Mouse (Mus musculus): ENCODE measurements around the gene Kcp. TPM values are rescaled to one million over a fixed set of nuclear protein-coding genes. Genes with fewer than 3 reads are reported as not detected.

The Kcp gene
- polyA plus RNA-seq, 1 experiment from 2014 or later = 12.1 TPM

DNA sequence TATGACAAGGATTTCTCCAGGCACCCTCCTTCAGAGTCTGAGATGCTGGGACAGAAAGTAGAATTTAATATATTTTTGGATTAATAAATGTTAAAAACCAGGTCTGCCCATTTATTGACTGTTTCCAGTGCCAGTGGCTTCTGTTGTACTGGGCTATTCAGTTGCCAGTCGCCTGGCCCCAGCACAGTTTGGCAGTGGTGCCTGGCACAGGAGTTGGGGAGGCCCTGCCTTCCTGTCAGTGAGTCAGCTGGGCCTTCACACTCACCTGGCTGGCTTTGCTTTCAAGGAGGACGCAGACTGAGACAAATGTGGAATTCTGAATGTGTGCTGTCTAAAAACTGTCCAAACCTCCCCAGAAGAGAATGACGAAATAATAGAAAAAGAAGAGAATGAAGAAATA lies 29.5 kb upstream of the Kcp start:
- Histone ChIP-seq H3K4me2 (ENCODE audit: low read length) (no peak overlapping the region), H3K9ac (replicated peaks; ENCODE audit: low read length) (no peak overlapping the region), H3K4me1 (ENCODE audit: control insufficient read depth, insufficient read depth, low read length) (no peaks in the 10 kb centered on the region), H3K4me3 (replicated peaks; ENCODE audit: low read depth, low read length) (no peak overlapping the region), H3K9me3 (ENCODE audit: control insufficient read depth, low read length) (no peaks in the 10 kb centered on the region), H3K36me3 (ENCODE audit: control insufficient read depth, insufficient read depth, low read length) (peaks cover 18% of the 10 kb centered on the region), H3K27me3 (ENCODE audit: control insufficient read depth, insufficient read depth, low read length) (no peaks in the 10 kb centered on the region), H3K27ac (replicated peaks; ENCODE audit: low read depth, low read length) (no peak overlapping the region)
- WGBS = 93% methylated on average over 3 of the region's 3 CpGs
- DNase-seq (no peak), ATAC-seq (ENCODE audit: low FRiP score, low TSS enrichment) (no peak)

DNA sequence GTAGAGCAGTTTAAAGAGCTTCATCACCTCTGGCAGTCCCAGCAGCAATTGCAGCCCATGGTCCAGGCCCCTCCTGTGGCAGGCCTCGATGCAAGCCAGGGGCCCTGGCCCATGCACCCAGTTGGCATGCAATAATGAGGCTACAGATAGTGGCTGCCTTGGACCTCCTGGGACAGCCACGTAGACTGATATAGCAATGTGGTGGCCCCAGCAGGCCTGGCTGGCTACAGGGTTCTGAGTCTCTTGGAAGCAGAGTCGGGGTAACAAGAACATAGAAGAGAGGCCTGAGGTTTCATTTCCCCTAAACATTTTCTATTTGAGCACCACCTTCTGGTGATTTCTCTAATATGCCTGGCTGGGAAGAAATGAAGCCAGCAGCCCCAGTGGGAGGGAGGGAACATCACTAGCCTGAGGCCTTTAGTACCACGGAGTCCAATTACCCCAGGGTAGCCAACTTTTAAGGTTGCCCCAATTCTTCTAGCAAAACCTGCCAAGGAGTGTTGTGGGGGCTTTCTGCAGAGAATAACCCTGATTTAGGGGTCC lies 29.0 kb upstream of the Kcp start:
- no peak overlapping the region for H3K4me3 ChIP-seq (replicated peaks; ENCODE audit: low read depth, low read length)
- H3K9me3 ChIP-seq (ENCODE audit: control insufficient read depth, low read length) = no peaks in the 10 kb centered on the region
- no peak overlapping the region for H3K27ac ChIP-seq (replicated peaks; ENCODE audit: low read depth, low read length)
- H3K4me2 ChIP-seq (ENCODE audit: low read length) = no peak overlapping the region
- peaks cover 13% of the 10 kb centered on the region for H3K36me3 ChIP-seq (ENCODE audit: control insufficient read depth, insufficient read depth, low read length)
- ATAC-seq (ENCODE audit: low FRiP score, low TSS enrichment) (no peak), DNase-seq (peak; percentile 51)
- no peaks in the 10 kb centered on the region for H3K27me3 ChIP-seq (ENCODE audit: control insufficient read depth, insufficient read depth, low read length)
- WGBS = 76% methylated on average over 4 of the region's 4 CpGs
- H3K4me1 ChIP-seq (ENCODE audit: control insufficient read depth, insufficient read depth, low read length) = no peaks in the 10 kb centered on the region
- H3K9ac ChIP-seq (replicated peaks; ENCODE audit: low read length) = no peak overlapping the region

GRCm38 (mm10) chr6:29535316-29535715 lies 27.6 kb upstream of the Kcp start:
- H3K4me2 ChIP-seq (ENCODE audit: low read length) = no peak overlapping the region

GRCm38 (mm10) chr6:29530050-29530449 lies 22.3 kb upstream of the Kcp start:
- Histone ChIP-seq H3K9ac (replicated peaks; ENCODE audit: low read length) (no peak overlapping the region), H3K4me2 (ENCODE audit: low read length) (no peak overlapping the region), H3K4me1 (ENCODE audit: control insufficient read depth, insufficient read depth, low read length) (peaks cover 6% of the 10 kb centered on the region), H3K9me3 (ENCODE audit: control insufficient read depth, low read length) (no peaks in the 10 kb centered on the region), H3K27me3 (ENCODE audit: control insufficient read depth, insufficient read depth, low read length) (peaks cover 38% of the 10 kb centered on the region), H3K36me3 (ENCODE audit: control insufficient read depth, insufficient read depth, low read length) (no peaks in the 10 kb centered on the region), H3K4me3 (replicated peaks; ENCODE audit: low read depth, low read length) (no peak overlapping the region), H3K27ac (replicated peaks; ENCODE audit: low read depth, low read length) (no peak overlapping the region)
- no peak for ATAC-seq (ENCODE audit: low FRiP score, low TSS enrichment)
- WGBS = 66% methylated on average over 4 of the region's 4 CpGs
- no peak for DNase-seq

More at GRCm38 (mm10) chr6:29535316-29535715, 27.6 kb upstream of the Kcp start:
- Histone ChIP-seq H3K9me3 (ENCODE audit: control insufficient read depth, low read length) (no peaks in the 10 kb centered on the region), H3K27me3 (ENCODE audit: control insufficient read depth, insufficient read depth, low read length) (no peaks in the 10 kb centered on the region), H3K4me3 (replicated peaks; ENCODE audit: low read depth, low read length) (no peak overlapping the region), H3K27ac (replicated peaks; ENCODE audit: low read depth, low read length) (no peak overlapping the region), H3K9ac (replicated peaks; ENCODE audit: low read length) (no peak overlapping the region), H3K4me1 (ENCODE audit: control insufficient read depth, insufficient read depth, low read length) (no peaks in the 10 kb centered on the region), H3K36me3 (ENCODE audit: control insufficient read depth, insufficient read depth, low read length) (0 out of 2 replicates have a peak, but pooled peaks cover 4% of the 10 kb centered on the region)
- 66% methylated on average over 6 of the region's 6 CpGs for WGBS
- DNase-seq = no peak
- no peak for ATAC-seq (ENCODE audit: low FRiP score, low TSS enrichment)

GRCm38 (mm10) chr6:29529444-29529820 lies 21.7 kb upstream of the Kcp start:
- no peak for ATAC-seq (ENCODE audit: low FRiP score, low TSS enrichment)

DNA sequence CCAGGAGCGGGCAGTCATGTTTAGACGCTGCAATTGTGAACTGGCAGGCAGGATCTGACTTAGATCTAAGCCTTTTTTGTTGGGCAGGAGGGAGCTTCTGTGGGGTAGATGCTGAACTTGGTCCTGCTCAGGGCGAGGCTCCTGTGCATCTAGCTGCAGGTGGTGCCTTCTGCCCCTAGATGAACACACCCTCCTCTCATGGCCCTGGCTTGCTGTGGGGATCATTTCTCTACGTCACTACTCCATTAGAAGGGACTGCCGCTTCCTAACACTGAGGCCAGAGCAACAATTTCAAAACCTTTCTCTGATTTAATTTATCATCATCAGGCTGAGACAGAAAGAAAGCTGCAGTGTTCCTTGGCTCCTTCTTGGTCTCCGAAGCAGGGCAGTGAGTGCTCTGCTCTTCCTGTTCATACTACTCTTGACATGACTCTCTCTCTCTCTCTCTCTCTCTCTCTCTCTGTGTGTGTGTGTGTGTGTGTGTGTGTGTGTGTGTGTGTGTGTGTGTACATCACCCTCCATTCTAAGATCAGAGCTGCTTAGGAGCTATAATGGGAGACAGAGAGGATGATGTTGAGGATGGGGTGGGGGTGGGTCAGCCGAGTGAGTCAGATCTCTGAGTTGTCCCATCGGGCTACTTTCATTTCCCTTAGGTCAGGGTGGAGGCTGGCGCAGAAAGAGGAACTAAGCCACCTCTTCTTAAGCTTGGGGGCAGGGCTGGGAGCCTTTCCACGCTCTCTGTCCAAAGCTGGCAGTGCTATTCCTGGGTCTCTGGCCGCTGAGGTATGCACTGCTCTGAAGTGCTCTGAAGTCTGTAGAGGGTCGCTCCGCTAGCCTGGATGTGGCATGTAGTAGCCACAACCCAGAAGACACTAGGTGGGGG lies 21.1 kb upstream of the Kcp start:
- Histone ChIP-seq H3K9ac (replicated peaks; ENCODE audit: low read length) (no peak overlapping the region), H3K27me3 (ENCODE audit: control insufficient read depth, insufficient read depth, low read length) (peaks cover 38% of the 10 kb centered on the region), H3K4me1 (ENCODE audit: control insufficient read depth, insufficient read depth, low read length) (peaks cover 6% of the 10 kb centered on the region), H3K4me3 (replicated peaks; ENCODE audit: low read depth, low read length) (no peak overlapping the region), H3K9me3 (ENCODE audit: control insufficient read depth, low read length) (no peaks in the 10 kb centered on the region), H3K36me3 (ENCODE audit: control insufficient read depth, insufficient read depth, low read length) (no peaks in the 10 kb centered on the region), H3K4me2 (ENCODE audit: low read length) (no peak overlapping the region), H3K27ac (replicated peaks; ENCODE audit: low read depth, low read length) (no peak overlapping the region)
- ATAC-seq (ENCODE audit: low FRiP score, low TSS enrichment) = no peak
- DNase-seq = no peak
- WGBS = 27% methylated on average over 13 of the region's 13 CpGs

More at GRCm38 (mm10) chr6:29529444-29529820, 21.7 kb upstream of the Kcp start:
- no peak overlapping the region for H3K4me3 ChIP-seq (replicated peaks; ENCODE audit: low read depth, low read length)
- H3K4me2 ChIP-seq (ENCODE audit: low read length) = no peak overlapping the region
- peaks cover 6% of the 10 kb centered on the region for H3K4me1 ChIP-seq (ENCODE audit: control insufficient read depth, insufficient read depth, low read length)
- H3K9ac ChIP-seq (replicated peaks; ENCODE audit: low read length) = no peak overlapping the region
- no peak overlapping the region for H3K27ac ChIP-seq (replicated peaks; ENCODE audit: low read depth, low read length)
- 34% methylated on average over 2 of the region's 2 CpGs for WGBS
- peaks cover 38% of the 10 kb centered on the region for H3K27me3 ChIP-seq (ENCODE audit: control insufficient read depth, insufficient read depth, low read length)
- DNase-seq = no peak
- no peaks in the 10 kb centered on the region for H3K36me3 ChIP-seq (ENCODE audit: control insufficient read depth, insufficient read depth, low read length)
- no peaks in the 10 kb centered on the region for H3K9me3 ChIP-seq (ENCODE audit: control insufficient read depth, low read length)

GRCm38 (mm10) chr6:29528165-29528505 lies 20.4 kb upstream of the Kcp start:
- peaks cover 6% of the 10 kb centered on the region for H3K4me1 ChIP-seq (ENCODE audit: control insufficient read depth, insufficient read depth, low read length)
- no peak overlapping the region for H3K27ac ChIP-seq (replicated peaks; ENCODE audit: low read depth, low read length)
- DNase-seq (no peak), ATAC-seq (ENCODE audit: low FRiP score, low TSS enrichment) (no peak)
- H3K4me2 ChIP-seq (ENCODE audit: low read length) = no peak overlapping the region
- H3K36me3 ChIP-seq (ENCODE audit: control insufficient read depth, insufficient read depth, low read length) = no peaks in the 10 kb centered on the region
- no peak overlapping the region for H3K4me3 ChIP-seq (replicated peaks; ENCODE audit: low read depth, low read length)
- H3K27me3 ChIP-seq (ENCODE audit: control insufficient read depth, insufficient read depth, low read length) = peaks cover 38% of the 10 kb centered on the region
- 14% methylated on average over 8 of the region's 8 CpGs for WGBS
- H3K9ac ChIP-seq (replicated peaks; ENCODE audit: low read length) = no peak overlapping the region
- no peaks in the 10 kb centered on the region for H3K9me3 ChIP-seq (ENCODE audit: control insufficient read depth, low read length)

DNA sequence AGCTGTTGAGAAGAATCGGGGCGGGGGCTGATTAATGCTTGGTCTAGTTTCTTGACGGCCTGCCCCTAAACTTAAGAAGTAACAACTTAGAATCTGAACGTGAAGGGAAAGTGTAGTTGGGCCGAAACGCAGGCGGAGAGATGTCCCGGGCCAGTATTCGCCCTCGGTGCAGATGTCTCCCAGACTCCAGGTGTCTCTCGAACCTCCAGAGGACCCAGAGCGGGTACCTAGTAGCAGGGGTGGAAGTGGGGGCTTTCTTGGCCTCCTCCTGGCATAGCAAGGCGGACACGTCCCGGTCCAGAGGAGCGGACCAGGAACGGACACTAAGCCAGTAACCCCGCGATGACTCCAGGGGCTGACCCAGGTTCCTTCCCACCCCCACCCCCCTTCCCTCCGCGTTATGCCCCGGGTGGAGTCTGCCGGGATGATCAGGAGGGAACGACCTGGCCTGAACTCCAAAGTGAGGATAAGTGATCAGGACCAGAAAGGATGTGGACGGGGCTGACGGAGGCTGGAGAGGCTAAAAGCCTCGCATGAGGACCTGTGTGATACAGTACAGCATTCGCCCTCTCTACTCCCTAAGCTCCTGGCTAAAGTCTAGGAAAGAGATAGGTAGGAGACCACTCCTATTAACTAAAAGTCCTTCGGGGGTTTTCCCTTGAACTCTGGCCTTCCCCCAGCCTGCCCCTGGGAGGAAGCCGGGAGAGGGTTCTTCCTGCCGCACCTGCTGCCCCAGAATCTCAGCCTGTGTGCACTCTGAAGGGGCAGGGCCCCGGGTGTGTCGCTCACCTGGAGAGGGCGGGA lies 19.8 kb upstream of the Kcp start:
- DNase-seq (no peak), ATAC-seq (ENCODE audit: low FRiP score, low TSS enrichment) (no peak)
- WGBS = 5% methylated on average over 34 of the region's 34 CpGs
- Histone ChIP-seq H3K9ac (replicated peaks; ENCODE audit: low read length) (no peak overlapping the region; the same call in 1 of the 2 replicates), H3K27ac (replicated peaks; ENCODE audit: low read depth, low read length) (no peak overlapping the region), H3K4me2 (ENCODE audit: low read length) (peak overlapping the region; percentile 91), H3K36me3 (ENCODE audit: control insufficient read depth, insufficient read depth, low read length) (no peaks in the 10 kb centered on the region), H3K4me1 (ENCODE audit: control insufficient read depth, insufficient read depth, low read length) (peaks cover 6% of the 10 kb centered on the region), H3K9me3 (ENCODE audit: control insufficient read depth, low read length) (no peaks in the 10 kb centered on the region), H3K4me3 (replicated peaks; ENCODE audit: low read depth, low read length) (peak overlapping the region; percentile 46; the same call in 1 of the 2 replicates), H3K27me3 (ENCODE audit: control insufficient read depth, insufficient read depth, low read length) (peaks cover 38% of the 10 kb centered on the region)
